Mouse (Mus musculus) lung, postnatal 36 days (tissue): Measurements from ENCODE around the gene Slc35e3.

Experiments used
- DNase-seq: peaks from one replicate; pipeline ENCODE4 v3.0.0; 2022; ENCODE audit warnings: mixed read lengths

Gene Slc35e3

DNA sequence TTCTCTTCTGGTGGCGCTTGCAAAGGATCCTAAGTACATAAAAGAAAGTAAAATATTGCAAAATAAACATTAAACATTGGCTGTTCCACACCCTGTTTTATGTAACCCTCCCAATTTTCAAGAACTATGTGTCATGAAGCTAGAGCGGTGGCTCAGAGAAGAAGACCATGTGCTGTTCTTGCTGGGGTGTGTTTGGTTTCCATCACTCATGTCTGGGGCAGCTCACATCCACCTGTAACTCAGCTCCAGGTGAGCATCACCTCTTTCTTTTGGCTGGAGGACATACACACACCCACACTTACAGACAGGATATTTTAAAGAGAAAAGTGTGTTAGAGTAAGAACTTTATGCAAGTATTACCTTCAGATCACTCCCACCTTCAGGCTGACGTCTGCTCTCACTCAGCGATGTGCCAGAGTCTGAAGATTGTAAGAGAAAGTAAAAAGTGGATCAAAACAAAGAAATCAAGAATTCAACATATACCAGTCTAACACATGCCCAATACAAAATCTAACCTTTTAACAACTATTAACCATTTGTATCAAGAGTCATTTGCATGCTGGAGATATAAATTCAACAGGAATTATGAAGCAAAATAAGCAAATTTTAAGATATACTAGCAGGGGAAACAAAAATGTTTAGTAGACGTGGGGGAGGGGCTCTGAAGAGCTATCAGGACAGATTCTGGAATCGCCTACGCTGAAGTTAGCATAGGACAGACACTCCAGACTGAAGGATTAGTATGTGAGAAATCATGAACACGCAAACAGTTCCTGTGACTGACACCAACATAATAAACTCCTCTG is 49.9 kb downstream of the Slc35e3 start:
- DNase-seq, result no peak

DNA sequence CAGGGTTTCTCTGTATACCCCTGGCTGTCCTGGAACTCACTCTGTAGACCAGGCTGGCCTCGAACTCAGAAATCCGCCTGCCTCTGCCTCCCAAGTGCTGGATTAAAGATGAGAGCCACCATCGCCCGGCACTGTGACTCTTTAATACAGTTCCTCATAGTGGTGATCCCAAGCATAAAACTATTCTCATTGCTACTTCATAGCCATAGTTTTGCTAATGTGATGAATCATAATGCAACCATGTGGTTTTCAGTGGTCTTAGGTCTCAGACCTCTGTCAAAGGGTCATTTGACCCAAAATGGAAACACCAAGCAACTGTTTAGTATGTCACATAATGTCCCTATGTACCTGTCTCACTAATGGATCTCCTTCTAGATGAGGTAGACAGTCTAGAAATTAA is 50.6 kb downstream of the Slc35e3 start:
- DNase-seq, result no peak

DNA sequence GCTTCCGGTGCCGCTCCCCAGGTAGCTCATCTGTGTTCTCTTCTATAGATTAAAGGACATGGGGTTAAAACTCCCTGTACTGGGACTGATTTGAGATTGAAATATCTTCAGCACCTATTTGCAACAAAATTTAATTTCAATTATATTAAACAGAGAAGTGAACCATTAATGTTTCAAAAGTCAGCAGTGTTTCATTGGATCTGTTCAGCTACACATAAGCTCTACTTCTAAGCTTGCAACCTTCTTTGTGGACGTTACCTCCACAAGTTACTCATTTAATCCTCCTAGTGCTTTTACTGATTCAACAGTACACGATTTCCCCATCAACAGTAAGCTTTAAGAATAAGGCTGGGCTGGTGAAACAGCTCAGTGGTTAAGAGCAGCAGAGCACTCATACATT is 51.1 kb downstream of the Slc35e3 start:
- no peak for DNase-seq

DNA sequence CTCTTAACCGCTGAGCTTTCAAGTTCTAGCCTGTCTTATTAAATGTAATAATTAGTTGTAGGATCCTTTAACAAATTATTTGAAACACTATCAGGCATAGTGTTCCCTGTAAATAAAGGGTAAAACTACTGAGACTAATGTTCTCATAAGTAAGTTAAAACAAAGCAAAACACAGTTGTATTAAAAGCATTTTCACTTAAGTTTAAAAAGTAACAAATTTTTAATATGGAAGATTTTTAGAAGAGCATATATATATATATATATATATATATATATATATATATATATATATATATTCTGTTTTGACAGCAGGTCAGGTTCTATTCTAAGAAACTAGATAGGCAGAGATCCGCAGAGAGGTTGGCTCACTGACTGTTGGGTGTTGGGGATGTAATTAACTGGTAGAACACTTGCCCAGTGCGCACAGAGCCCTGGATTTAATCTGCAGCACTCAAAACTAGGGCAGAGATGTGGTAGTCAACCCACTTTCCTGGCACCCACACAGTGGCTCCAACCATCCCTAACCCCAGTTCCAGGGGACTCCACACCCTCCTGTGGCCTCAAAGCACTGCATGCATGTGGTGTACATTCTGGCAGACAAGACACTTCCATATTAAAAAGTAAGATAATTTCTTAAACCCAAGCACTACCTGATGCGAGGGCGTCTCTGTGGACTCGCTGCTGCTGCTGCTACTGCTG is 51.8 kb downstream of the Slc35e3 start:
- no peak for DNase-seq

DNA sequence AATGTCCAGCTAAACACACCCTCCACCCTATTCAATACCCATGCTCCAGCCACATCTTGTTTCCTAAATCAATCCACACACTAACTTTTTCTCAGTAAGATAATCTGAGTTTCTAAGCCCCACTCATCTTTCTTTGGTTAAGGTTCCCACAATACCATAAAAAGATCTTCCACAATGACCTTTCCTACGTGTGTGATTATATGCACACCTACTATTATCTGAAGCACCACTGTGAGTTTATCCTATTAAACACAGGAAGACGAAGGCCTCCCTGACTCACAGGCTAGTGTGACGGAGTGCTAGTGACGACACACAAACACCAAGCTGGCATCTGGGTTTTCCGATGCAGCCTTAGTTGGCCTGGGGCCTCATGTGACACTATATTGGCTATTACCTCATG is 53.2 kb downstream of the Slc35e3 start:
- no peak for DNase-seq

DNA sequence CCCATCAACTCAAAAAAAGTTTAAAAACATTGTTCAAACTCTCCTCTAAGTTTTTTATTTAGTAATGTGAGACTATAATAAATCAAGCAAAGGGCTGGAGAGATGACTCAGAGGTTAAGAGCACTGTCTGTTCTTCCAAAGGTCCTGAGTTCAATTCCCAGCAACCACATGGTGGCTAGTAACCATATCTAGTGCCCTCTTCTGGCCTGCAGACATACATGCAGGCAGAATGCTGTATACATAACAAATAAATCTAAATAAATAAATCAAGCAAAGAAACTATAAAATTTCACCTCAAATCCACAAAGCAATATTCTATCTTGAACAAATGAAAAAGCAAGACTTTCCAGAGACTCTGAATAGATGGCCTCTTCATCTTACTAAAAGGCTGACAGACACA is 54.0 kb downstream of the Slc35e3 start:
- no peak for DNase-seq

DNA sequence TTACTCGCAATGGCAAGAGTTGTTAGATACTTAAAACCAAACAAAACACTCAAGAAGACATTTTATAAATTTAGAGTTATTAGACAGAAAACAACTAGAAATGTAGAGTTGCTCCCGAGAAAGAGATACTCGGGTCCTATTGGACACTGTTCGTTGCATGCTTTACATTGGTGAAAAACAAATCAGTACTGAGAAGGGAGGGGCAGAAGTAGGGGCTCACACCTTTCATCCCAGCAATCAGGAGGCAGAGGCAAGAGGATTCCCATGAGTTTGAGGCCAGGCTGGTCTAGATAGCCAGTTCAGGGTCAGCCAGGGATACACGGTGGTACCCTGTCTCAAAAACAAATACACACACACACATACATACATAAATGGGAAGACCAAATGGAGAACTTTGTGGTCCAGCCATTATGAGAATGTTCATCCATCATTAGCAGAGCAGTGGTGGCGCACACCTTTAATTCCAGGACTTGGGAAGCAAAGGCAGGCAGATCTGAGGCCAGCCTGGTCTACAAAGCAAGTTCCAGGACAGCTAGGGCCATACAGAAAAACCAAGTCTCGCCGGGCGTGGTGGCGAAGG is 54.7 kb downstream of the Slc35e3 start:
- no peak for DNase-seq

DNA sequence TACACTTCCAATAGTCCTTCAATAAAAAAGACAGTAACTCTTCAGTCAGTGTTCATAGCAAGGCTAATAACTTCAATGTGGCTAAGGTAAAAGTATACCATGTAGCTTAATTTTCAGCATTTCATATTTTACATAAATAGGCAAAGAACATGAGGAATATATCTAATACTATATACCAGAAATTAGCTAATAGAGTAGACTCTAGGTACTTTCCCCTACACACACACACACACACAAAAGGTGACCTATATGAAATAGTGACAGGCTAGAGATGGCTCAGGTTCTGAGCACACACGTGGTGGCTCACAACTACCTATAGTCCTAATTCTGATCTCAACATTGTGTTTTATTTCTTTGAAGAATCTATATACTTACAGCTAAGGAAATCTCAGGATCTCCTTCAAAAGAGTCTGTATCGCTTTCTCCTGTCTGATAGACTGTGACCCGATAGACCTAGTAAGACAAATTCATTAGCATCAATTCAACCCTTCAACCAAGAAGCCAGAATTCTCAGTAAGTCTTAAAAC is 55.3 kb downstream of the Slc35e3 start:
- no peak for DNase-seq

DNA sequence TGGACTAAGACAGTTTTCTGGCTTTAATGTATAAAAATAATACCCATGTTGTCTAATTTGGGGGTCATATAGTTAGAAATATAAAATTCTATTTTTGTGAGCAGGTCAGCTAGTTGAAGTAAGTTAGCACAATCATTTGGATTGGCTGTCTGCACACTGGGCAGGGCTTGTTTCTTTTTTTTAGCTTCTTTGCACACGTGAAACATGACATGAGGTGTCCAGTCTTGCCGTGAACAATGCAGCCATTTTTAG is 56.1 kb downstream of the Slc35e3 start:
- no peak for DNase-seq

DNA sequence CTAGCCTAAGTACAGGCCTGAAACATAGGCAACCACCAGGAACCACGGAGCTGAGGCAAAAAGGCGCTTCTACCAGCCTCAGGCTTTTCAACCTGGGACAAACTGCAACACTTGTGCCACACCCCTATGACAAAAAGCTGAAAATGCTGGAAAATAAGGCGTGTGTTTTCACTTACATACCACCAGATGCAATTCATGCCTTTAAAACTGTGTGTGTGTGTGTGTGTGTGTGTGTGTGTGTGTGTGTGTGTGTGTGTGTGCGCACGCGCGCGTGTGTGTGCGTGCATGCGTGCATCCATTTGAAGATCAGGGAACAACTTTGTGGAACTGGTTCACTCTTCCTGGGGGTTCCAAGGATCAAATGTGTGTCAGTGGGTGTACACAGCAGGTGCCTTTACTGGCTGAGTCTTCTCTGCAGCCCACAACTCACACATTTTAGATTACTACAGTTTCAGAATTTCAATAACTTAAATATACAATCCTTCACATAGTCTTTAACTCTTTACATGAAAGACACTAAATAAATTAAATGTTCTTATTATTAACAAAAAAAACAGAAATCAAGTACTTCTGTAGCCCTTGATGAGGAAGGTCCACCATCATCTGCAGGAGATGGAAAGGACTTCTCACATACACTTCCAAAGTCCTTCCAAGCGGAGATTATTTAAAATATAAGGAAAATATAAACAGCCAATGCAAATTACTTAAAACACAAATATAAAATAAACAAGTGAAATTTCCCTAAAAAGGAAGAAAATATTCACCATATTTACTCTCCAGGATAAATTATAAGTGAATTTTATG is 56.7 kb downstream of the Slc35e3 start:
- no peak for DNase-seq

DNA sequence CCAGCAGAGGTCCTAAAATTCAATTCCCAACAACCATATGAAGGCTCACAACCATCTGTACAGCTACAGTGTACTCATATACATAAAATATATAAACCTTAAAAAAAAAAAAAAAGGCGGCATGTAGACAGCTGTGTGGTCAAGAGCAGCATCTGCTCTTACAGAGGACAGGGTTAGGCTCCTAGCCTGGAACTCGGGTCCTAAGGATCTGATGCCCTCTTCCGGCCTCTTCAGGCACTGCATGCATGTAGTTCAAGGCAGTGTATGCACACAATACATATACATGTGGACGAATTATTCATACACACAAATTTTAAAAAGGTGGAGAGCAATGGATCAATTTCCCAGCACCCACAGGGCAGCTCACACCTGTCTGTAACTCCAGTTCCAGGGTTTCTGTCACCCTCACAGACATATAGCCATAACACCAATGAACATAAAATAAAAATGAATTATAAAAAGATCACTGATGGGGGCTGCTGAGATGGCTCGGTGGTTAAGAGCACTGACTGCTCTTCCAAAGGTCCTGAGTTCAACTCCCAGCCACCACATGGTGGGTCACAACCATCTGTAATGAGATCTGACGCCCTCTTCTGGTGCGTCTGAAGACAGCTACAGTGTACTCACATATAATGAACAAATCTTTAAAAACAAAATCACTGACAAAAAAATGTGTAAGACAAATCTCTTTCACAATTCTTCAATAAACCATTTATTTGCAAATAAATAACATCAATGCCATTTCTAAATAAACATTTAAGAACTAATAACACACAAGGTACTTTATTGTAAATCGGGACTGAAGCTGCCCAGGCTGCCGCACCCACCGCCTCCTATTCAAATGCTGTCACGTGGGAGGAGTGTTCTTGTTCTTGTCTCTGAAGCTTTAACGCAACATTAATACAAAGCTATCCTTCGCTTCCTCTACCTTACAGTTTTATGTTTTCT is 57.7 kb downstream of the Slc35e3 start:
- peak; percentile 63 for DNase-seq

DNA sequence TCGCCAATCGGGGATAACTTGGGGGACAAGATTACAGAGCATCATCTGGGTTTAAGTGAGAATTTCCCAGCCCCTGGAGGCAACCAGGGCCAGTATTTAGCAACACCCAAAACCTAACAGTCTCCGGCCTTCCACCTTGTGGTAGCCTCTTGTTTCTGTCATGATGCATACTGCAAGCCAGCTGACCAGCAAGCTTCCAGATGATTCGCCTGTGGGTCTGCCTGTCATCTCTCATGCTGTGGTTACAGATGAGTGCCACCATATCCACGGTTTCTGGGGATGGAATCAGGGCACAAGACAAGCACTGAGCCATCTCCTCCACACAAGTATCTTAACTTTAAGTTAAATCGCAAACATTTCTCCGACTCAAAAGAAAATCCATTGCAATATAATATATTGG is 58.6 kb downstream of the Slc35e3 start:
- DNase-seq, result no peak

DNA sequence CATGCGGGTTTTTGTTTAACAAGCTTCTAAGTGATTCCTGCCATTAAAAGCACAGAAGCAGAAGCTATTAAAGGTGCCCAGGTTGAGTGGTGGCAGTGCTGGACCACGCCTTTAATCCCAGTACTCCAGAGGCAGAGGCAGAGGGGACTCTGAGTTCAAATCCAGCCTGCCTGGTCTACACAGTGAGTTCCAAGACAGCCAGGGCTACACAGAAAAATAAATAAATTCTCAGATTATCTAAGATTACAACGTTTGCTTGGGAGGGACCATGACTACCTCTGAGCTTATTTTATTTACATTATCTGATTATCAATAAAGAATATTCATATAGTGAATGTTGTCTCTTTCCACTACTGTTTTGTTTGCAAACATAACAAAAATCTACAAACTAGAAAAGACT is 59.1 kb downstream of the Slc35e3 start:
- DNase-seq, result no peak

DNA sequence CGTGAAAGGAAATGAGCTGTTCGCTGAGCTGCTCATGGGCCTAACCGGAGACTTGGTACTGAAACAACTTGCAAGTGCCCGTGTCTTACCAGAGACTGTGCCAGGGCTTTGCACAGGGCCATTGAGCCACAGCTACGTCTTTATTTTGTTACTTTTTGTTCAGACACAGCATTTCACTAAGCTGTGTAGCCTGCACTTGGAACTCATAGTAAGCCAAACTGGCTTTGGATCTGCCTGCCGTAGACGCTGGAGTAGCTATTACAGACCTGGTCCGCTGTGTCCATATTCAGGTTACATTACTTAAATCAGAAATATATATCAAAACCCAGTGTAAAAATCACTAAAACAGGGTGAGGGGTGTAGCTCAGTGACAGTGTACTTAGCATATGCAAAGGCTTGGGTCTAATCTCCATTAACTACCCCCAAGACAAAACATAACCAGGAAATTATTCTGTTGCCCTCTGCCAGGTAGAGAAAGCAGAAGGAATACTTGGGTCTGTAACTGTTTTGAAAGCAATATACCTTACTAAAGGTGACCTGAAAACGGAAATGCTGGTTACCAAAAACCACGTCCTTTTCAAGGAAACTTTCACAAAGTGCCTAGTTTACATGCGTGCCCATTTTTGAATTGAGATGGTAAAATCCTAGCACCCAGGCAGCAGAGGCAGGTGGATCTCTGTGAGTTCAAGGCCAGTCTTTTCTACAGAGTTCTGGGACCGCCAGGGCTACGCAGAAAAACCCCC is 60.1 kb downstream of the Slc35e3 start:
- no peak for DNase-seq

DNA sequence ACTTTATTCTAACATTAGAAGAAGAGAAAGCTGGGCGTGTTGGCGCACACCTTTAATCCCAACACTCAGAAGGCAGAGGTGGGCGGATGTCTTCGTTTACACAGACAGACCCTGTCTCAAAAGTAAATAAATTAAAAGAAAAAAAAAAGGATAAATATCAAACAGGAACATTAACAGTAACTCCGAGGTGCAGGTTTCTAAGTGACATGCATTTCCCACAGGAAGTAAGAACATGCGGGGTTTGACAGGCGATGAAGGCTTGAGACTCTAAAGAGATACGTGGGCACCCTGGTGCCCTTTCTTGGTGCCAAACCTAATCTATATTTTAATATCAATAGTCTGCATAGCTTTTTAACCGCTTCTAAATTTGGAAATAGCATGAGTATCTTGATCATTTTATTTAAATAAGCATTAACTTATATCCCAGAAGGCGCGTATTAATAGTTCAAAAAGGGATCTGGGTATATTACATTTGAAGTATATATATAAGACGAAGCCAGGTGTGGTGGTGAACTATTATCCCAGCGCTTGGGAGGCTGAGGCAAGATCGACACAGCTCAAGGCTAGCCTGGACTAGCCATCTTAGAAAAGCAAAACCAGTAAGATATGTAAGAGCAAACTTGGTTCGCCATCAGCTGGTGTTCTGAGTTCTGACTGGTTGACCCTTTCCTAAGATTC is 60.9 kb downstream of the Slc35e3 start:
- DNase-seq, result no peak

DNA sequence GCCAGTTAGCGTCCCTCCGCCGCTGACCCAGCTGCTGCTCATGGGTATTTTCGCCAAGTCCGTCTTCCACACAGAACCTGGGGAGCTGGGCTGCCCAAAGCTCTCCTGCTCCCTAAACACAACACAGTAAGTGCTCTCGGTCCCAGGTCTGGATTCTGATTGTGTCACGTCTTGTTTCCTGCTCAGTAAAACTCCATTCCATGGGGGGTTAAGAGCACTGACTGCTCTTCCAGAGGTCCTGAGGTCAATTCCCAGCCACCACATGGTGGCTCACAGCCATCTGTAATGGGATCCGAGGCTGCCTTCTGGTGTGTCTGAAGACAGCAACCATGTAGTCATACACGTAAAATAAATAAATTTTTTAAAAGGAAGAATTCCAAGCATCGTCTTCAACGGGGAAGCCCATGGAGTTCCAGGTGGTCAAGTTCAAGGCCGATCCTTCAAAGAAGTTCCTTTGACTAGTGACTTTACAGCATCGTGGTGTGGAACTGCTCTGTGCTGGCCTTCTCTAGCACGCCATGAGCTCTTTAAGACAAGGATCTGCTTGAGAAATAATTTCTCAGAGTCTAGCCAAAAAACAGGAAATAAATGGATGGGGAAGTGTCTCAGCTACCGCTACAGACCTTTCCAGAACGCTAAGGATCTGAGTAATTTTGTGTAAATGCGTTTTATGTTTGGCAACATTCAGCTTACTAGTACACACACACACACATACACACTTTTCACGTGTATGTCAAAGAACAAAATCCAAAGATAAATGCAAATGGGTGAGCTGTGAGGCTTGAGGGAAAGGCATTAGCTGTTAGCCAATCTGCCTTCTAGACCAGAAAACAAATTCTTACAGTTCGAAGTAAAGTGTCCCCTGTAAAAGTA is 61.6 kb downstream of the Slc35e3 start:
- no peak for DNase-seq

DNA sequence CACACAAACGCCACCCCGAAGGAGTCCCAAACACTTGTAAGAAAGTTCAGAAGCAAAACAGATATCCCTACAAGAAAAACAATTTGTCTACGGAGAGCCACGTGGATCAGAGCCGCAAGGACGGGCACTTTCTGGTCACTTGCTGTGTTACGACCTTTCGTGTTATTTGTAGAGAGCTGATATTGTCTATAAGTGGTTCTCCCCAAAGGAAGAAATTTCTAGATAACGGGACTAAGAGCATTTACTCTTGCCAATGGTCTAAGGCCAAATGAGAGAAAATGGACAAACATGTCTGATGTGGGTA is 62.5 kb downstream of the Slc35e3 start:
- DNase-seq, result no peak
